Mouse (Mus musculus) fibroblast of lung, adult 2 months (primary cell): Measurements from ENCODE around the gene Tbcb.
"Not testable (repeated sequence)": the region's sequence is repeated elsewhere in the genome, so short reads cannot be mapped to it uniquely, and the experiment has no call there.

Experiments used
- DNase-seq: peaks from one replicate; pipeline ENCODE4 v3.0.0-alpha.2; 2011; ENCODE audit warnings: low read depth

The Tbcb gene

GRCm38 (mm10) chr7:30193581-30194100, 38.4 kb downstream of the Tbcb start:
- no peak for DNase-seq

DNA sequence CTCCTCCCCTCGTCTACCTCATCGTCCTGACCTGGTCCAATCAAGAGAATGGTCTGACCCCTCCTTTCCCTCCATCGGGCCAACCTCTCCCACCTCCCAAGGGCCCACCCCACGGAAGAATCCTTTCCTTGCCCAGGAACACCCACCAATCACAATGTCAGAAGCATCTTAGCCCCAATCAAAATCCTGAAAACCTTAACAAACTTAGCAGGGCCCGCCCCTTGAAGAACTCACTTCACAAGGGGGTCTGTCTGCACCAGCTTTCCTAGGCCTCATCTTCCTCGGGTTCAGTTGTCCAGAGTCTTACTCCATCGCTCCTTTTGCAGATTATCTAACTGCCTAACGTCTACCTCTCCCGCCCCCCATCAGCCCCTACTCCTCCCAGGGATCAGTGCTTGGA, 39.1 kb downstream of the Tbcb start:
- no peak for DNase-seq

DNA sequence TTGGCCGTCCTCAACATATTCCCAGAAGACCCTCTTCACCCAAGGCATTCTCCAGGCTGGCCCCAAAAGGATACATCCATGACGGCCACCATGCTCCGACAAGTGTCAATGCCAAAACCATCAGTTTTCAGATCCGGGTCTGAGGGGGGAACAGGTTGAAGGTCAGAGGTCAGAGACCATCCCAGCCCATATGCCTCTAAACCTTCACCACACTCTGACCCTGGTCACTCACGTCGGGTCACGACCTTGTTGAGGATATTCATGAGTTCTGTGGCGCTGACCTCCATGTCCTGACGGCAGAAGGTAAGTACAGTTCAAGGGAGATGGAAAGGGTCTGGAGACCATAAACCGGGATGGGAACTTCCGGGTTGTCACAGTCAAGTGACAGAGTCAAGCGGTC, 40.0 kb downstream of the Tbcb start:
- DNase-seq = no peak

DNA sequence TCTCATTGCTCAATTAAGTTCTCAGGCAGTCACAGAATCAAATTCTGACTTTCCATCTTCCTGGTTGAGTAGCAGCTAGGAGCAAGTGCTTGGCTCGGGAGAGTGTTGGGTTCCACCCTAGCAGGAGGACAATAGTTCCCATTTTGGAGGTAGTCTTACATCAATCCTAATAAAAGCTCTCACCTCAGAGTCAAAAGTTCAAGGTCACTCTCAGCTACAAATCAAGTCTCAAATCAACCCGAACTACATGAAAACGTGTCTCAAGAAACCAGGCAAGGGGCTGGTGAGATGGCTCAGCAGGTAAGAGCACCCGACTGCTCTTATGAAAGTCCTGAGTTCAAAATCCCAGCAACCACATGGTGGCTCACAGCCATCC, 43.0 kb downstream of the Tbcb start:
- DNase-seq = no peak

GRCm38 (mm10) chr7:30188344-30189115, 43.5 kb downstream of the Tbcb start:
- DNase-seq = no peak

DNA sequence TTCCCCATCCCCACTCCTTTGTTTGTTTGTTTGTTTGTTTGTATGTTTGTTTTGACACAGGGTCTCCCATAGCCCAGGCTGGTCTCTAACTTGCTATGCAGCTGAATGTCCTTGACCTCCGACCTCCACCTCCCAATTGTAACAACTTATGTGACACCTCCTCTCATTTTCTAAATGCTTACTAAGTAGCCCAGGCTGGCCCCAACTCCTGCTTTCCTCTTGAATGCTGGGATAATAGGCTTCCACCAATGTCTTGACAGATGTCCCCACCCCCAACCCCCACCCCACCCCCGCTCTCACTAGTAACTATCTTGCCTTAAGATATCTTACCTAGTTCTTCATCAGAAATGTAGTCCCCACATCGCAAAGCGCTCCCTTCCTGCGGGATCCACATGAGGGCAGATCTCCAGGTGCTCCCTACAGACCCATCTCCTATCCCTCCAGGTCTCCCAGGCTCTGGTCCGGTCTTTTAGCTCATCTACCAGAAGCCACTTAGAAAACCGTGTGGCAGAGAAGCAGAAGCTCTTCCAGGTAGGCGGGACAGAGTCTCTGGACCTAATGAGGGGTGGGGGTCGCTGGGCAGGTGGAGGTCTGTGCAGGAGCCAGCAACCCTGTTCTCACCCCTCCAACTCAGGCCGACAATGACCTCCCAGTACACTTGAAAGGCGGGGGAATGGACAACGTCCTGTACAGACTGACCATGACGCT, 47.3 kb downstream of the Tbcb start:
- DNase-seq = no peak

GRCm38 (mm10) chr7:30183879-30184289, 48.2 kb downstream of the Tbcb start, which contains the start of gene Cox7a1:
TSS of gene Cox7a1 (plus strand) at chr7:30184144.
- DNase-seq = no peak

DNA sequence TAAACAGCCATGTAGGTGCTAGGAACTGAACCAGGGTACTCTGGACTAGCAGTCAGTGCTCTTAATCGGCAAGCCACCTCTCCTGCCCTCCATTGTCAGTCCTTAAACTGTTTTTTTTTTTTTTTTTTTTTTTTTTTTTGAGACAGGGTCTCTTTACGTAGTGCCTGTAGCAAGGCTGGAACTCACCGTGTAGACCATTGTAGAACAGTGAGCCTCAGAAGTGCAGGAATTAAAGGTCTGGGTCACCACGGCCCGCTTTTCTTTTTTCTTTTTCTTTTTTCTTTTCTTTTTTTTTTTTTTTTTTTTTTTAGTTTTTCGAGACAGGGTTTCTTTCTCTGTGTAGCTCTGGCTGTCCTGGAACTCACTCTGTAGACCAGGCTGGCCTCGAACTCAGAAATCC, 48.9 kb downstream of the Tbcb start:
- not testable (repeated sequence) for DNase-seq

DNA sequence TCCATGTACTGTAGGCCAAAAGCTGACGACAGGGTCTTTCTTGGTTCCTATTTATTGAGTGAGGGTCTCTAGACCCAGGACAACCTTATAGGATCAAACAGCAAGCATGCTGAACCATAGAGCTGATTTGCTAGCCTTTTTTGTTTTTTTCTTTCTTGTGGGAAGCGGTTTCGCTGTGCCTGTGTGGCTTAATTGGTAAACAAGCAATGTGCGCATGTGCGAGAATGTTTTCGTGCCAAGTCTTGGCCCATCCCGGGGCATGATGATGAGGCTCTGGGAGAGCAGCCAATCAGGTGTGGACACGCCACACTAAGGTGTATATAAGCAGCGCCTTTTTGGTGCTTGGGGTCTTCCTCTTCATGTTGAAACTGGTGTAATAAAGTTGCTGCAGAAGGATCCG, 50.1 kb downstream of the Tbcb start:
- DNase-seq = not testable (repeated sequence)

DNA sequence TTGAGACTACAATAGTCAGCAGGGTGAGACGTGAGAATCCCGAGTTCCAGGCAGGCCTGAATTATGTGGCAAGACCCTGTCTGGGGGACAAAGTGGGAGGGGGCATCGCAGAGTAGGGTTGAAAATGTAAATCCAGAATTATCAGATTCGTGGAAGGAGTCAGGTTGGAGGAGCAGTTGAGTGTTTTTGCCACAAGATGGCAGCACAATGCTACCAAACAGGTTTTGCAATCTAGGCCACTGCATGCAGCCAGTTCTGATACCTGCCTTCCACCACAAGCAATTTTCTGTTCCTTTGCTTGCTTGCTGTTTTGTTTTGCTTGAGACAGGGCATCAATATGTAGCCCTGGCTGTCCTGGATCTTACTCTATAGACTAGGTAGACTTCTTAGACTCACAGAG, 50.8 kb downstream of the Tbcb start:
- DNase-seq = no peak

GRCm38 (mm10) chr7:30178256-30178655, 53.8 kb downstream of the Tbcb start:
- no peak for DNase-seq

- no peak for DNase-seq
Observed at GRCm38 (mm10) chr7:30176474-30176873, 55.6 kb downstream of the Tbcb start.
